Mouse (Mus musculus): Measurements from ENCODE around the gene Gm8909.
A peak's percentile ranks its signal among the peaks of the same experiment; 100 is the strongest.
"Not testable (repeated sequence)": the region's sequence is repeated elsewhere in the genome, so short reads cannot be mapped to it uniquely, and the experiment has no call there.

Gene Gm8909

GRCm38 (mm10) chr17:36161129-36162051 is 6.9 kb downstream of the Gm8909 start:
- DNase-seq = no peak

- not testable (repeated sequence) for DNase-seq
Measured at GRCm38 (mm10) chr17:36158264-36158663, 10.1 kb downstream of the Gm8909 start.

GRCm38 (mm10) chr17:36157782-36158181 is 10.6 kb downstream of the Gm8909 start:
- DNase-seq = peak in 1 of 2 experiments; percentile 10

GRCm38 (mm10) chr17:36154271-36155149 is 13.8 kb downstream of the Gm8909 start:
- no peak for DNase-seq

GRCm38 (mm10) chr17:36151200-36151599 is 17.1 kb downstream of the Gm8909 start:
- DNase-seq = not testable (repeated sequence)

GRCm38 (mm10) chr17:36148468-36148867 is 19.9 kb downstream of the Gm8909 start:
- not testable (repeated sequence) for DNase-seq

- DNase-seq = not testable (repeated sequence)
Measured at GRCm38 (mm10) chr17:36146937-36147336, 21.4 kb downstream of the Gm8909 start.

- not testable (repeated sequence) for DNase-seq
Measured at GRCm38 (mm10) chr17:36145861-36146156, 22.5 kb downstream of the Gm8909 start.

- peak in 1 of 2 experiments; percentile 38 for DNase-seq
Measured at GRCm38 (mm10) chr17:36145111-36145860, 23.1 kb downstream of the Gm8909 start.

- not testable (repeated sequence) for DNase-seq
Measured at GRCm38 (mm10) chr17:36136299-36136848, 32.0 kb downstream of the Gm8909 start.

- DNase-seq = not testable (repeated sequence)
Measured at GRCm38 (mm10) chr17:36135421-36136231, 32.7 kb downstream of the Gm8909 start.

GRCm38 (mm10) chr17:36131516-36132265 is 36.6 kb downstream of the Gm8909 start:
- DNase-seq = no peak

GRCm38 (mm10) chr17:36128968-36129817 is 39.1 kb downstream of the Gm8909 start, which contains the start of gene Gm7030:
Gm7030 (minus strand) TSS chr17:36129425.
- peak; percentile 25 to 69 for DNase-seq

- not testable (repeated sequence) for DNase-seq
Measured at GRCm38 (mm10) chr17:36128525-36128924, 39.8 kb downstream of the Gm8909 start.

- not testable (repeated sequence) for DNase-seq
Measured at GRCm38 (mm10) chr17:36124111-36124510, 44.2 kb downstream of the Gm8909 start.

- peak; percentile 45 to 72 for DNase-seq
Measured at GRCm38 (mm10) chr17:36121352-36122020, 46.9 kb downstream of the Gm8909 start, which contains the start of gene Gm19684. Gm19684 (plus strand) TSS chr17:36121678.

- DNase-seq = not testable (repeated sequence)
Measured at GRCm38 (mm10) chr17:36120839-36121238, 47.5 kb downstream of the Gm8909 start.

GRCm38 (mm10) chr17:36116545-36116944 is 51.8 kb downstream of the Gm8909 start:
- DNase-seq = not testable (repeated sequence)

Measured in kidney, postnatal 25 days (tissue).